Mouse (Mus musculus) heart, embryonic 16.5 days (tissue): ENCODE results near the gene Tmem63a. TPM values are rescaled to one million over a fixed set of nuclear protein-coding genes. Genes with fewer than 3 reads are reported as not detected.

Source experiments
- ATAC-seq: fragments of 200-750 bp; cut with Nextera tagmentation; replicated peaks from 2 replicates; pipeline ENCODE4 v1.8.0; 2017; ENCODE audit warnings: moderate number of reproducible peaks; ENCODE audit not compliant: insufficient read depth, low FRiP score; ENCODE audit errors: extremely low read depth
- H3K27ac ChIP-seq: fragments of 300-500 bp; sonication (generic); 2 replicates; pipeline ENCODE4 v1.5.1; 2014; ENCODE audit warnings: mild to moderate bottlenecking, low read length, control low read depth, moderate library complexity
- H3K27me3 ChIP-seq: fragments of 300-500 bp; sonication (generic); 2 replicates; pipeline ENCODE4 v1.6.1; 2014; ENCODE audit warnings: low read length, mixed read lengths; ENCODE audit not compliant: control insufficient read depth, insufficient read depth
- H3K36me3 ChIP-seq: fragments of 300-500 bp; sonication (generic); 2 replicates; pipeline ENCODE4 v1.6.1; 2014; ENCODE audit not compliant: control insufficient read depth, insufficient read depth
- H3K4me1 ChIP-seq: fragments of 300-500 bp; sonication (generic); 2 replicates; pipeline ENCODE4 v1.6.1; 2014; ENCODE audit warnings: low read length, mixed read lengths; ENCODE audit not compliant: control insufficient read depth, insufficient read depth
- H3K4me2 ChIP-seq: fragments of 300-500 bp; sonication (generic); 2 replicates; pipeline ENCODE4 v1.6.1; 2014; ENCODE audit warnings: low read depth, mild to moderate bottlenecking, control low read depth, low read length
- H3K4me3 ChIP-seq: fragments of 300-500 bp; sonication (generic); 2 replicates; pipeline ENCODE4 v1.5.1; 2014; ENCODE audit warnings: mild to moderate bottlenecking, control low read depth, low read length
- H3K9ac ChIP-seq: fragments of 300-500 bp; sonication (generic); 2 replicates; pipeline ENCODE4 v1.6.1; 2014; ENCODE audit warnings: low read length, control low read depth
- H3K9me3 ChIP-seq: fragments of 300-500 bp; sonication (generic); replicated peaks from 2 replicates; pipeline ENCODE4 v1.6.1; 2016; ENCODE audit warnings: low read length; ENCODE audit not compliant: control insufficient read depth
- WGBS: fragments of 180-500 bp; shearing (Covaris S2); extraction: QIAGEN DNeasy Blood & Tissue Kit; methylation state at CpG from one replicate; pipeline ENCODE4 v1.1.7; 2014; 5-methylcytosine and 5-hydroxymethylcytosine counted together
- polyA plus RNA-seq: library from polyadenylated mRNA; unstranded; fragments of >200 nt; fragmentation: Nextera tagmentation; extraction: Ambion mirVana; gene quantifications from 2 replicates; pipeline ENCODE4 v1.2.1, GENCODE M21; 2015

The Tmem63a gene
- polyA plus RNA-seq, 1 experiment from 2014 or later: 11.2 TPM

- no peak for ATAC-seq
- Histone ChIP-seq H3K4me3 (no peak overlapping the region), H3K36me3 (no peaks in the 10 kb centered on the region), H3K27me3 (no peaks in the 10 kb centered on the region), H3K27ac (no peak overlapping the region), H3K9ac (no peak overlapping the region), H3K4me1 (no peaks in the 10 kb centered on the region), H3K9me3 (no peaks in the 10 kb centered on the region), H3K4me2 (no peak overlapping the region)
- WGBS: 44% methylated on average over 8 of the region's 8 CpGs
Measured at GRCm38 (mm10) chr1:180919686-180920085, 22.5 kb upstream of the Tmem63a start.

GRCm38 (mm10) chr1:180922273-180923048 lies 19.7 kb upstream of the Tmem63a start:
- H3K36me3 ChIP-seq: no peaks in the 10 kb centered on the region
- no peaks in the 10 kb centered on the region for H3K27me3 ChIP-seq
- WGBS: 58% methylated on average over 6 of the region's 6 CpGs
- no peaks in the 10 kb centered on the region for H3K4me1 ChIP-seq
- no peak overlapping the region for H3K9ac ChIP-seq
- H3K9me3 ChIP-seq: no peaks in the 10 kb centered on the region
- H3K4me2 ChIP-seq: no peak overlapping the region
- no peak overlapping the region for H3K4me3 ChIP-seq
- ATAC-seq: no peak; the same call in 1 of the 2 replicates
- no peak overlapping the region for H3K27ac ChIP-seq

- no peaks in the 10 kb centered on the region for H3K9me3 ChIP-seq
- H3K4me1 ChIP-seq: no peaks in the 10 kb centered on the region
- H3K27ac ChIP-seq: no peak overlapping the region
- no peak overlapping the region for H3K4me2 ChIP-seq
- H3K27me3 ChIP-seq: no peaks in the 10 kb centered on the region
- H3K36me3 ChIP-seq: no peaks in the 10 kb centered on the region
- 48% methylated on average over 2 of the region's 2 CpGs for WGBS
- no peak overlapping the region for H3K4me3 ChIP-seq
- H3K9ac ChIP-seq: no peak overlapping the region
- ATAC-seq: no peak
Measured at GRCm38 (mm10) chr1:180924737-180925136, 17.4 kb upstream of the Tmem63a start.

GRCm38 (mm10) chr1:180926286-180926685 lies 15.9 kb upstream of the Tmem63a start:
- ATAC-seq: no peak
- Histone ChIP-seq H3K36me3 (no peaks in the 10 kb centered on the region), H3K27me3 (no peaks in the 10 kb centered on the region), H3K4me3 (no peak overlapping the region), H3K4me2 (no peak overlapping the region), H3K9ac (no peak overlapping the region), H3K4me1 (no peaks in the 10 kb centered on the region), H3K27ac (no peak overlapping the region), H3K9me3 (no peaks in the 10 kb centered on the region)
- 68% methylated on average over 4 of the region's 4 CpGs for WGBS

- Histone ChIP-seq H3K4me1 (no peaks in the 10 kb centered on the region), H3K4me2 (no peak overlapping the region), H3K27ac (no peak overlapping the region), H3K9me3 (no peaks in the 10 kb centered on the region), H3K36me3 (no peaks in the 10 kb centered on the region), H3K9ac (no peak overlapping the region), H3K27me3 (peaks cover 12% of the 10 kb centered on the region), H3K4me3 (no peak overlapping the region)
- 28% methylated on average over 2 of the region's 2 CpGs for WGBS
- ATAC-seq: no peak
Measured at GRCm38 (mm10) chr1:180929599-180929998, 12.5 kb upstream of the Tmem63a start.

- no peaks in the 10 kb centered on the region for H3K9me3 ChIP-seq
- H3K36me3 ChIP-seq: no peaks in the 10 kb centered on the region
- H3K4me2 ChIP-seq: no peak overlapping the region
- no peaks in the 10 kb centered on the region for H3K4me1 ChIP-seq
- 60% methylated on average over 3 of the region's 3 CpGs for WGBS
- no peak overlapping the region for H3K4me3 ChIP-seq
- H3K27me3 ChIP-seq: peaks cover 27% of the 10 kb centered on the region
- H3K9ac ChIP-seq: no peak overlapping the region
- no peak for ATAC-seq
- H3K27ac ChIP-seq: no peak overlapping the region
Measured at GRCm38 (mm10) chr1:180931106-180931505, 11.0 kb upstream of the Tmem63a start.

GRCm38 (mm10) chr1:180933659-180934058 lies 8.5 kb upstream of the Tmem63a start:
- no peaks in the 10 kb centered on the region for H3K36me3 ChIP-seq
- peaks cover 33% of the 10 kb centered on the region for H3K27me3 ChIP-seq
- no peak overlapping the region for H3K9ac ChIP-seq
- H3K9me3 ChIP-seq: no peaks in the 10 kb centered on the region
- WGBS: 40% methylated on average over 6 of the region's 6 CpGs
- no peak overlapping the region for H3K27ac ChIP-seq
- H3K4me1 ChIP-seq: no peaks in the 10 kb centered on the region; the same call in 1 of the 2 replicates
- H3K4me3 ChIP-seq: no peak overlapping the region
- H3K4me2 ChIP-seq: no peak overlapping the region
- ATAC-seq: no peak

GRCm38 (mm10) chr1:180934467-180935419 lies 7.4 kb upstream of the Tmem63a start, which contains the start of gene Lefty1:
Lefty1 (plus strand) TSS chr1:180935022.
- ATAC-seq: no peak
- no peaks in the 10 kb centered on the region; the same call in 1 of the 2 replicates for H3K4me1 ChIP-seq
- H3K9me3 ChIP-seq: no peaks in the 10 kb centered on the region
- H3K4me3 ChIP-seq: no peak within 1 kb of the TSS
- no peak within 1 kb of the TSS for H3K4me2 ChIP-seq
- no peaks in the 10 kb centered on the region for H3K36me3 ChIP-seq
- WGBS: 20% methylated on average over 21 of the region's 21 CpGs
- H3K27ac ChIP-seq: no peak within 1 kb of the TSS
- H3K9ac ChIP-seq: no peak within 1 kb of the TSS
- H3K27me3 ChIP-seq: peaks cover 33% of the 10 kb centered on the region
